ENCODE assay signal across 24 mouse cellular contexts in genomic region chr17:55320959-55321358, GRCm38 (mm10).
"Had no signal": no experiment of that assay in that cellular context is flagged by ENCODE, and none has a peak within 500 bp of the region (broad histone marks: within the 10 kb centered on the region; RNA-seq: fewer than 3 reads in every experiment).

No protein-coding gene starts in this region.

- H3K27ac ChIP-seq: heart, adult 2 months; heart, embryonic 13.5 days; heart, embryonic 15.5 days; hindbrain, embryonic 13.5 days; hindbrain, embryonic 15.5 days; hindbrain, postnatal 0 days; limb, embryonic 13.5 days; limb, embryonic 15.5 days; liver, embryonic 12.5 days; liver, embryonic 14.5 days had no signal

- DNase-seq: forebrain, postnatal 0 days; gastrocnemius, postnatal 14 days; gastrocnemius, postnatal 36 days; heart, adult 11 months; heart, adult 2 months; heart, postnatal 14 days; heart, postnatal 36 days; kidney, adult 11 months; kidney, adult 8-10 months; kidney, postnatal 10 days; layer of hippocampus, adult 9-11 months; layer of hippocampus, postnatal 36 days; left cerebral cortex, postnatal 4 days had no signal

- H3K4me3 ChIP-seq: heart, adult 2 months; heart, embryonic 13.5 days; heart, embryonic 15.5 days; hindbrain, embryonic 13.5 days; hindbrain, embryonic 15.5 days; limb, embryonic 13.5 days; limb, embryonic 15.5 days; liver, embryonic 12.5 days had no signal

- ATAC-seq: forebrain, postnatal 0 days; hindbrain, postnatal 0 days; intestine, embryonic 16.5 days; liver, embryonic 12.5 days had no signal

- H3K9ac ChIP-seq: forebrain, postnatal 0 days; heart, embryonic 13.5 days; heart, embryonic 15.5 days; hindbrain, embryonic 13.5 days; hindbrain, embryonic 15.5 days; limb, embryonic 13.5 days; limb, embryonic 15.5 days; liver, embryonic 12.5 days; liver, embryonic 14.5 days had no signal

- H3K27me3 ChIP-seq: heart, embryonic 13.5 days; heart, embryonic 15.5 days; hindbrain, embryonic 13.5 days; hindbrain, embryonic 15.5 days; limb, embryonic 13.5 days; limb, embryonic 15.5 days; liver, embryonic 12.5 days had no signal

- H3K36me3 ChIP-seq: heart, embryonic 13.5 days; heart, embryonic 15.5 days; hindbrain, embryonic 13.5 days; hindbrain, embryonic 15.5 days; limb, embryonic 13.5 days; limb, embryonic 15.5 days; liver, embryonic 12.5 days had no signal

- H3K4me1 ChIP-seq: heart, embryonic 13.5 days; heart, embryonic 15.5 days; hindbrain, embryonic 13.5 days; hindbrain, embryonic 15.5 days; limb, embryonic 13.5 days; limb, embryonic 15.5 days; liver, embryonic 12.5 days had no signal

- H3K9me3 ChIP-seq: heart, embryonic 13.5 days; heart, embryonic 15.5 days; hindbrain, embryonic 13.5 days; hindbrain, embryonic 15.5 days; limb, embryonic 13.5 days; limb, embryonic 15.5 days; liver, embryonic 12.5 days had no signal

- H3K4me2 ChIP-seq: heart, embryonic 11.5 days; heart, embryonic 13.5 days; heart, embryonic 15.5 days; hindbrain, embryonic 13.5 days; hindbrain, embryonic 15.5 days; limb, embryonic 13.5 days; limb, embryonic 15.5 days; liver, embryonic 12.5 days had no signal
